Mouse (Mus musculus) T-cell, adult 2 months (primary cell): ENCODE data around the gene Cdk15.

Experiments
- DNase-seq: peaks from one replicate; pipeline ENCODE4 v3.0.0; 2022; ENCODE audit warnings: low spot score

Gene Cdk15

DNA sequence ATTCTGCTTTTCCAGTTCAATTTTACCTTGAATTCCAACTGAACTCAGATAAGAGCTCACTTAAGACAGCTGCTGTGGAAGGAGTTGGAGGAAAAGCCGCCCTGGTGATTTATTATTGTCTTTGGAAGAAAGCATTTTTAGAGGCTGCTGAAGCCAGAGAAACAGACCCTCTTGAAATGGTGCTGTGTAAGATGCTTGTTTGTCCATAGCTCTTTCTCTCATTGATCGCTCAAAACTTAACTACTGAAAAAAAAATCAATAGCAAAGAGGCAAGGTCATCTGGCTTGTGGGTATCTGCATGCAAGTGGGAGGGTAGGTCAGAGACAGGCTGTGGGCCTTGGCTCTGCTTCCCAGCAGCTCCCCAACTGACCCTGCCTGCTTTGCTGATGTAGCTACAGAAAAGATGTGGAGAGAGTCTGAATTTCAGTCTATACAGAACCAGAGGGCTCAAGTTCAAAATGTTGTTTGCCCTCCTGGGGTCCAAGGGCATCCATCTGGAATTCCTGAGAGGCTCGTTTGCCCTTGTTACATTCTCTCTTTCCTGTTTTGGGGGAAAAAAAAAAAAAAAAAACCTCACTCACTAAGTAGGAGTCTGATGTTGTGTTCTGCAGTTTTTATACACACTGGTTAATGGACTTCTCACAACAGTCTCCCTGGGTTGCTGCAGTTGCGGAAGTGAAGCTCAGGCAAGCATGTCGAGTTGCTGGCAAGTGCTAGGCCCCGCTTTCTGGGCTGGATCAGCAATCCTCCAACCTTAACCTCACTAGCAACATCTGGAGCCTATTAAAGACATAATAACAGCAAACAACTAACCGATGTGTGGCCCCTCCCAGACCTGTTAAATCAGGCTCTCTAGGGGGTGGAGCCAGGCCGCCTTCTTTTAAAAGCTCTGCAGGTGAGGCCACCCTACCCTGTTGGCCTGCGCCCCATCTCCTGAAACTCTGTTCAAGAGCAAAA lies 65.5 kb downstream of the Cdk15 start:
- no peak for DNase-seq

DNA sequence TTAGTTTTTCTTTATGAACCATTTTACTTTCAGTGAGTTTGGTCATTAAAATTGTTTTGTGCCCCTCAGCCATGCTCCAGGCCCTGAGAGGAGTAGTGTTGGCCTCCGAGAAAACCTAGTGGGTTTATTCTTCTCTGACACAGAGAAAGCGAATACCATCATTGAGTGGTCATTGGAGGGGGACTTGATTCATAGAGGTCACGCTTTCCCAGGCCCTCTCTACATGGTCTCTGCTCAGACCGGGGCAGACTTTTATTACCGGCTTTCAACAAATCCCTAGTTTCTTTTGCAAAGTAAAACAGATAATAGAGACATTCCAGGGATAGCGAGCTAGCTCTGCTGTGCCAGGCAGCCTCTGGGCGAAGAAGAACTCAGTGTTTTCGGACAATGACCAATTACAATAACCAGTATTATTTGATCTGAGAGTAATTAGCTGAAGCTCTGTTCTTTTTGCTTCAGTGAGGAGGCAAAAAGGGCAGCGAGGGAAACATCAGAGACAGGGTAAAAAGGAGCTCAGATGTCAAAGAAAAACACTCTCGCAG lies 70.2 kb downstream of the Cdk15 start:
- no peak for DNase-seq

DNA sequence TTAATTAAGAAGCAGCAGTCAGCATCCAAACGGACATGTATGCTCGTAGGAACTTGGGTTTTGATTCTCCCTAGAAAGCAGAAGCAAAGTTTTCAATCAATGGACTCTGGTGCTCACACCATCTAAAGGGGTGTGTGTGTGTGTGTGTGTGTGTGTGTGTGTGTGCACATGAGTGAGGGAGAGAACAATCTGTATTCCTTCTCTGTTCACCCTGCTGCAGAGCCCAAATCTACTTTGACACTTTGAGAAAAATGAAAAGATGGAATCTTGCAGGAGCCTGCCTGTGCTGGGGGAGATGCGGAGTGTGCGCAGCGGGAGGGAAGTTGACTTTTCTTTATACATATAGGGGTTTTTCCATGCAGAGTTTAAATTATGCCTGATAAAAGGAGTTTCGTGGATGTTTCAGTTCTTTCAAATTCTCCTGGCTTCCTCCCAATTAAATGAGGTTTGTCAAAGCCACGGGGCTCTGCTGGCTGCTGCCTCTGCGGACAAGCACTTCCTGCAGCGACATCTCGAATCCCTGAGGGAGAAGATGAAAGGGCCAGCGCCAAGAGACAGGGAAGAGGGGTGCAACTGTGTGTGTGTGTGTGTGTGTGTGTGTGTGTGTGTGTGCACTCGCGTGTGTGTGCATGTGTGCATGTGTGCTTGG lies 76.2 kb downstream of the Cdk15 start:
- DNase-seq = no peak

DNA sequence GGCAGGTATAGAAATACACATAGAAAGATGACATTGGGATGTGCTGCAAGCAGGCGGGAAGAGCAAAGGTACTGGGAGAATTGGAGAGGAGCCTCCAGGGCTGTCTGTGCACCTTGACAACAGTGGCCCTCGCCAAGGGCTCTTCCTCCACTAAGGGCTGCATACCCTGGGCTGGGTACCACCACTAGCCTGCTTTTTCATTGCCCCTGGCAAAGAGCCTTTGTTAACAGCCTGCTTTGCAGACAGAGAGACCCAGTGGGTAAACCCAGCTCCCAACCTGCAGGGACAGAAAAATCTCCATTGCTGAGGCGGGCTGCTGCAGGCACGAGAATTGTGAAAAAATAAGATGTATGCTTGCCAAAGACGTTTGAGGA lies 76.7 kb downstream of the Cdk15 start:
- DNase-seq = no peak

DNA sequence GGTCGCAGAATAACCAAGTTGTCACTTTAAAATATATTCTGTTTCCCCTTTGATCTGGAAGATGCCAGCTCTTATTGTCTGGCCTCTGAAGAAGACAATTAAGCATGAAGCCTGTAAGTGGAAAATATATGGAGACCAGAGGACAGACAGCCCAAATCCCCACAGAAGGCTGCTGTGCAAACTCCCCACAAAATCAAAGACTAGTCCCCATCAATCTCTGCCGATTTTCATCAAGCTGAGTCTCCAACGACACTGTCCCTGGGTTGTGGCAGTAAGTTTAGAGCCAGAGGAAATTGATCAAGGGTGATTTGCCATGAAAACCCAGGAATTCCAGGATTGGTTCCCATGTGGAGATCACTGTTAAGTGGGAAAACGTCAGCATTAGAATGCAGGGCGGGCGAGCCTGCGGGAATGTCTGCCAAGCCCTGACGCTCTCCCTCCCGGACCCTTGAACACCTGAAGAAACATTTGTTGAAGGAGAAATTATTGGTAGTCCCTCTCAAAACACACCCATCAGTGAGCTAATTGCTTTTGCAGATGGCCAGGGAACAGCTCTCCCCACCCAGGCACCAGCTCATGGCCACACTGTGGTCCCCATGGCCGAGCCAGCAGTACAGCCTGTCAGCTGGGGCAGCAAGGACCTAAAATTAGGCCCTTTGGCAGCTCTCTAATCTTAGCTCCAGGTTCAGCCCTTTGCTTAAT lies 77.3 kb downstream of the Cdk15 start:
- DNase-seq = no peak

DNA sequence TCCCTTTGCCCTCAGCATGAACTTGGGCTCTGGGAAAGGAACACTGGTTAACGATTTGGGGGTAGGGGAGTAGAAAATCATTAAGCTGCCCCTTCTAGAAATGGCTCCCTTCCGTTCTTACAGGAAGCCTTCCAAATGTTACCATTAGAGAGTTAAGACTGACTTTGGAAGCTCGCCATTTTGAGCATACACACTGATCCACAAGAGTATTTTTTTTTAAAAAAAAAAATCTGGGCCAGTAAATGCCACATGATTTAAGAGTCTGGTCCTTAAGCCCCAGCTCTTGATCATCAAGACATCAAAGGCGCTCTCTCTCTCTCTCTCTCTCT lies 77.8 kb downstream of the Cdk15 start:
- no peak for DNase-seq

DNA sequence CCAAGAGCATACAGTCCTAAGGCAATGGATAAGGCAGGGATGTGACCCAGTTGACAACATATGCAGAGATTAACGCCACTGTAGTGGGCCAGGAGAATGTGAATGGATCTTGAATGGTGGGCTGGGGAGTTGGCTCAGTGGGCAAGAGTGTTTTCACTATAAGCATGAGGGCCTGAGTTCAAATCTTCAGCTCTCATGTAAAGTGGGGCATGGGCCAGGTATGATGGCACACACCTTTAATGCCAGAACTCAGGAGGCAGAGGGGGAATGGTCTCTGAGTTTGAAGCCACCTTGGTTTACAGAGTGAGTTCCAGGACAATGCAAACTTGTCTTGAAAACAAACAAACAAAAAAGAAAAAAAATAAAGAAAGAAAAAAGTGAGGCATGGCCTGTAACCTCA lies 79.5 kb downstream of the Cdk15 start:
- DNase-seq = no peak

DNA sequence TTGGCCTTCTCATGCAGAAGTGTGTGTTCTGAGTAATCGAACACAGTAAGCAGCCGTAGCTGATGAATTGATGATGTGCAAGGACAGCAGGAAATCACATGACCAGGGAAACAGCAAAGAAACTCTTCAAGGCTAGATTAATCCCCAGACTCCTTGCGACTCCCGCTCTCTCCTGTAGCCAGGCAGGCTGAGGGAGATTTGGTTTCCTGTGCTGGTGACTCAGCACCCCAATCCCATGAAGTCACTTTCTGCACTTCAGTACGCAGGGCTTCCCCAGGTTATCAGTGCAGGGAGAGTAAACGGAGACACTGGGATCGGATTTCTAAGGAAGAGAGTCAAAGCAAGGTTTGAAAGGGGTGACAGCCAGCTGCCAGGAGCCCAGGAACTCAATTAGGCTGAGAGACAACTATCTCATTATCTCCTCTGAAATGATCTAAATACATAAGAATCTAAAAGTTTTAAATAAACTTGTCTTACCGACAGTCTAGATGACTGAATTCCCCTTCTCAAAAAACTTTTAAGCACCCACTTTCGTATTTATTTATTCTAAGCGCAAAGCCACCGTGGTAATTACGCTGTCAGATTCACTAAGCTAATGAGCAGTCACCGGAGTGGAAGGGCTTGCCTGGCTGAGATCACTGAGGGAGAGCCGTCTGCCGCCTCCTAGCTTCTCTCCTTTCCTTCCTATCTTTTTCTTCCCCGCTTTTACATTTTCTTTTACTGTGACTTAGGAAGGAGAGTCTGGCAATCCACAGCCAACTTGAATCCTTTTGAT lies 84.3 kb downstream of the Cdk15 start:
- no peak for DNase-seq

DNA sequence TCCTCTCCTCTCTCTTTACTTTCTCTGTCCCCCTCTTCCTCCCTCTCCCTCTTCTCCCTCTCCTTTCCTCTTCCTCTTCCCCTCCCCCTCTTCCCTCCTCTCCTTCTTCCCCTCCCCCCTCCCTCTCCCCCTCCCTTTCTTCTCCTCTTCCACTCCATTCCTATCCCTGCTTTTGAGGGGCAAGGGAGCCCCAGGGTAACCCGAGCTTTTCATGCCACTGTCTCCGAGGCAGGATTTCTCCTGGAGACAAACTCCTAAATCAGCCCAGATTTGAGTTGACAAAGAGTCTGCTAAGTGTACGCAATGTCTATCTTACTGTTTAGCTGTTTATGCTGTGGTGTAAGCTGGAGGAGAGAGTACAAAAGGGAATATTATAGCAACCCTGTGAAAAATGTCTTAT lies 85.0 kb downstream of the Cdk15 start:
- DNase-seq = no peak

DNA sequence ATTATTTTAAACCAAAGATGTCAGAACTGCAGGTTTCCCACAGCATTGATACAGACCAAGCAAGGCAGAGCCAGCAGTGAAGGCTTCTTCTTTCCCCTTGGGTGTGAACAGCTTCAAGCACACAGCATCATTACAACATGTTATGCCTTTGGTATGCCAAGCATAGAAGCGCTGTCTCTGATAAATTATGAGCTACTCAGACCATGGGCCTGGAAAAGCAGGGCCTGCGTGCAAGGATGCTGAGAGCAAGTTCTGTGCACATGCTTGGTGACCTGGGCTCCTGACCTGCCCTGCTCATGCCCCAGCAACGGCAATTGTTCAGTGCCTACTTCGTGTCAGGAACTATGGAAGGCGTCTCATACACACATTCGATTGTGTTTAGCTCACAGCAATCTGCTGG lies 85.4 kb downstream of the Cdk15 start:
- no peak for DNase-seq

DNA sequence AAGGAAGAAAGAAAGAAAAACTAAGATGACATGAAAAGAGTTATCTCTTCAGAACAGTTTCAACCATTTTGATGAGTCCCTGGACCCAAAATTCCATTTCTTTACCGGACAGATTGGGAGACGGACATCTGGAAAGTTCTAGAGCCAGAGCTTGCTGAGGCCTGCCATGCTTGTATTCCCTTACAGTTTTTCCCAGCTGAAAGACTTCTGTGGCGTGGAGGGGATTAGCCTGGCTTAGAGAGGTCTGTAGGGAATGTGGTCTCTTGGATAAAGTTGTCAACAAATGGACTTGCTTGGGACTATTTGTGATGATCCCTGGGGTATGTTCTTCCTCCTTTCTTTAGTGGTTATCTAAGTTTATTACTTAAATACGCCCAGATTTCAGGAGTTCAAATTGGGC lies 96.0 kb downstream of the Cdk15 start:
- DNase-seq = no peak

DNA sequence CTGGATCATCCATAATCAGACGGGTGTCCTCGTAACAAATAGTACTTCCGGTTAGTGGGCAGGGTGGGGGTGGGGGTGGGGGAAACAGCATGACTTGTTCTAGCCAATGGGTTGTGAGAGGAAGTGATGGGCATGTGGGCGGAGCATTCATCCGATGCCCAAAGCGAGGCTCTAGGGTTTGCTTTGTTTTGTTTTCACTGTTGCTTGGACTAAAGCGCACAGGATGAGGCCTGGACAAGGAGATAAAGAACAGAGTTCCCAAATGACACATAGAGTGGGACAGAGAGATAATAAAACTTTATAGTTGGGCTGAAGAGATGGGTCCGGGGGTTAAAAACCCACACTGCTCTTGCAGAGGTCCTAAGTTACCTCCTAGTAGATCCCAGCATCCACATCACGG lies 98.7 kb downstream of the Cdk15 start:
- no peak for DNase-seq

DNA sequence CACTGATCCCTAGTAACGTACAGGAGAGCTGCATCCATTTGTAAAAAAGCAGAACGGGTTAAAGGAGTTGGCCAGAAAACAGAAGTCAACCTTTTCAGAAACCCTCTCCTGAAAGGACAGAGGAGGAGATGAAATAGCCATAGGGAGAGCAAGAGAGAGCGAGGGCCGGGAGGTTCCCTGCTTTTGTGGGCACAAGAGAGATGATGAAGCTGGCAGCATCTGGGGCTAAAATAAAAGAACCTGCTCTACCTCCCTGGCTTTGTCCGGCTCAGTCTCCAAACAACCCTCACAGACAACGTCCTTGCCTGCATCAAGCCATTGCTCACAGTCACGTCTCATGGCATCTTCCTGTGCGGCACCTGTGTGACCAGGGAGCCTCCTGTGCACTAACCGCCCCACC lies 102.4 kb downstream of the Cdk15 start:
- DNase-seq = no peak

DNA sequence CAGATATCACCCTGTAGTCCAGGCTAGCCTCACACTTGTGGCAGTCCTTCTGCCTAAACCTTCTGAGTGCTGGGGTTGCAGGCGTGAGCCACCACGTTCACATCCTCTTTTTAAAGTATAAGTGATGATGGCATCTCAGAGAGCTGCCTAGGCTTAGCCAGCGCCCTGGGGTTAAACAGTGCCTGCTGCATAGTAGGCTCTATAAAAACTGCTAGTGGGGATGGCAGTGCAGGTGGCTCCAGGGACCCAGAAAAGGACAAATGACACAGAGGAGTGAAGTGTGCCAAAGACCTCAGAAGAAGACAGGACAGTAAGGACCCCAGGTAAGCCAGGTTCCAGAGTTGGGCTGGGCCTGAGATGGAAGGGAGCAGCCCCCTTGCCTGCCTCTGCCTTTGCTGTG lies 104.1 kb downstream of the Cdk15 start:
- DNase-seq = no peak

DNA sequence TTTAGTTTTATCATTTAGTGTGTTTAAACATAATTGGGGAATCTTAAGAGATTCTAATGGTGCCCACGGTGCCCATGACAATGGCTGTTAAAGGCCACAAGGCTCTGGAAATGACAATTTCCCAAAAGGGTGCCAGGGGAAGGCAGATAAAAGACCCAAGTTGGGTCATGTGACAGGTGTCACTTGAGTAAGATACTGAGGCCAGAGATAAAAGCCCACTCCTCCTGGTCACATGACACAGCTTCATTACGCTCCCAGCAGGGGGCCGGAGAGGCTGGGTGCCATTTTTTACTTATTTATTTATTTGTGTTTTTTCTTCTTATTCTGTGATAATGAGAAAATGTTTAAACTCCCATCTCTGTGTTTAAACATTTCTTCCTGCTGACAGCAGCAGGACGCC lies 104.8 kb downstream of the Cdk15 start:
- DNase-seq = no peak

DNA sequence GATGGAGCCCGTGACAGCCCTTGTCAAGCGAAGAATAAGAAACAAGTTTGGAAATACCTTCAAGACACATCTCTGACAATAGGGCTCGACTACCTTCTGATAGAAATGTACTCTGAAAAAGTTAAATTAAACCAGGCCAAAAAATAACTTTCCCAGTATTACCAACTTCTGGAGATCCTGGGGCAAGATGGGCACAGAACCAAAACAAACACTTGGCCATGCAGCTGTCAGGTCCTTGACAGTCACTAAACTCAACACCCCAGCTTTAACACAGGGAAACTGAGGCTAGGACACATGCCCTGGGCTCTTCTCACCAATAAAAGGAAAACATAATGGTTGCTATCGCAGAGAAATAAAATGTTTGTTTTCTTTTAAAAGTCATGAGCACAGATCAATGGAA lies 105.3 kb downstream of the Cdk15 start:
- no peak for DNase-seq

DNA sequence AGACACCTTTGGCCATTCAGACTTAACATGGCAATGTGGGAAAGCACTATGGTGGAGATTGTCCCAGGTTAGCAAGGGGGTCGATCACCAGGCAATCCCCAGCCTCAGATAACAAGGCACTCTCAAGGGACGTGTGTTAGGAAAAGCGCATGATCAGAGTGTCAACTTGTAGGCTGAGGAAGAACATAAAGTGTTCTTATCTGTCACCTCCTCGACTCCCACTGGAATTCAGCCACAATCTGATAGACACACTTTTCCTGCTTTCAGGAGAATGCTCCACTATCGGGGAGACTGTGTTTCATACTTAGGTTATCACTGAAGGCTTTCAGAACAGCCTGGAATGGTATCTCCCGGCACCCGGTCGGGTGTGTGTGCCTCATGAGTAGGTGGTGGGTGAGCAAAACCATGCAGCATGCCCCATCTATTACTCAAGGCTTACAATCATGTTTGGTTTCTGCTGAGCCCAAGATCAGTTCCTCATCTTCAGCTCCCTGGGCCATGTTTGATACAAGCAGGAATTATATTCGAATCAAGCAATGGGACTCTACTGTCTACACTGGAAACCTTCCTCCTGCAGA lies 107.8 kb downstream of the Cdk15 start:
- no peak for DNase-seq

DNA sequence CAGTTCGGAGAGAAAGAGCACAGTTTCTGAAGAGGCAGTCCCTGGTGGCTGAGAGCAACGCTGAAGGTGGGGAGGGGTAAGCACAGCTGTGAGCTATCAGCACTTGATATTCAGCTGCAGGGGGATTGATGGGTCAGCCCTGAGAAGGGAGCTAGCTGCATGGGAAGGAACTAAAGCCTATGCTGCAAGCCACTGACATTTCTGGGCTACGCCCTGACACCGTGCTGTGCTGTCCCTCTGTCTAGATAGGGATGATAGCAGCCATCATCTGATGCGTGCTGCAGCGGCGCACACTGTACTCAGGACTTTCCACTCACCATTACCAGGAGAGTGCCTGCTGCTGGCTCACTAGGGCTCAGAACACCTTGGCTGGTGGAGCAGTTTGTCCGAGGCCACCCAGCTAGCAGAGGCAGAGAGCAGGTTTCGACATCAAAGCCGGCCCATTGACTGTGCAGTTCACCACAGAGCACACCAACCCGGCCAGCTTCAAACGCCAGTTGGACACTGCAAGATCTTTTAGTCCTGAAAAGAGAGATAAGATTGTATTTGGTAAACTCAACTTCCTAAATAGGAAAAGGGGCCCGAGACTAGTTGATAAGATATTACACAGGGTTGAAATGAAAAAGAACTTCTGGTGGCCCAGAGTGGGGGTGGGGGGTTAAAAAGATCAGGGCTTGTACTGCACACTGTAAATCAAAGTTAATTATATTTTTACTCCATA lies 111.4 kb downstream of the Cdk15 start:
- no peak for DNase-seq

DNA sequence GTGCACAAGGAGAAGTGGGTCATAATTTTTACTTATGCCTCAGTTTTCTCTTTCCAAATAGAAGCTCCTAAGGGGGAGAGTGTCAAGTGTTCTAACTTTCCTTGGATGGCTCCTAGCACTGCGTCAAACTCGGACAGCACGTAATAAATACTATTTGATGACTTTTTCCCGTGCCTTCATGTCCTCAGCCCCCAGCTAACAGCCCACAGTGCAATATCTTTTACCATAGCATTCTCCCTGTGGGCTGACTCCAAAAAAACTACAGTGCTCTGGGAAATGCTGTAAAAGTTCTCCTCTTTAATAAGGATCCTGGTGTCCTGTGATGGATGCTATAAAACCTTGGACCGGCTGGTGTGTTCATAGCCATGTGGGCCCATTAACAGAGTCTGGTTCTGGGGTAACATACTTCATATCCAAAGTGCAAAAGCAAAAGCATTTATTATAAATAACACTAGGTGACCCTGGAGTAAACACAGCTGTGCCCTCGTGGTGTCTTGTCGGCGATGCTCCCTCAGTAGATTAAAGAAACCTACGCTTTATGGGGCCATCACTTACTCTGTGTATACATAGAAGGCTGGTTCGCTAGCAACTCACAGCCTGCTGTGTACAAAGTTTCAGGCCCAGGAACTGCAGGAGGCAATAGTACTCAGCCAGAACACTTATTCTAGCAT lies 112.1 kb downstream of the Cdk15 start:
- no peak for DNase-seq

DNA sequence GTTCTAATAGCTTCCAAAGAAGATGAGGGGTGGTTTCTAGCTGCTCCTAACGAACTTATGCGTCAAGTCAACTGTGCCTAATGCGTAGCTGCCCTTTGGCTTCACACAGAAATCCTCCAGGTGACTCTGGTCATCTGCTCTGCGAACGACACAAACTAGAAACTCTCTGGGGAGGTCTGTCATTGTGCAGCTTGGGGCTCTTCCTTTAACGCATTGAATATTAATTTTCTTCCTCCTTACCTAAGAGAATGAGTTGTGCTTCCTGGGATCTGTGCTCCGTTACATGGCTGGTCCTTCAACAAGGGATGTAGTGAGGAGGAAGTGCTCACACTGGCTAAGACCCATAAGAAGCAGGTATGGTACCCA lies 112.6 kb downstream of the Cdk15 start:
- no peak for DNase-seq
